Mouse (Mus musculus) myocyte (in vitro differentiated cells): Measurements from ENCODE around the gene Wasf1.

Experiments used
- CEBPB ChIP-seq: IDR thresholded peaks from 2 replicates; pipeline ENCODE4 v1.6.1; 2011; ENCODE audit warnings: mild to moderate bottlenecking, moderate library complexity; ENCODE audit not compliant: poor library complexity, insufficient read depth, severe bottlenecking
- E2F4 ChIP-seq: IDR thresholded peaks from one replicate; pipeline ENCODE4 v1.6.1; 2011; ENCODE audit warnings: mild to moderate bottlenecking, control low read depth, moderate library complexity; ENCODE audit not compliant: insufficient read depth
- MAX ChIP-seq: IDR thresholded peaks from one replicate; pipeline ENCODE4 v1.6.1; 2011; ENCODE audit warnings: low read depth, mild to moderate bottlenecking, control low read depth
- POLR2A ChIP-seq: IDR thresholded peaks from one replicate; pipeline ENCODE4 v1.6.1; 2011; ENCODE audit warnings: low read depth, mild to moderate bottlenecking, control low read depth, moderate library complexity; ENCODE audit not compliant: insufficient read length
- REST ChIP-seq: IDR thresholded peaks from one replicate; pipeline ENCODE4 v1.6.1; 2011; ENCODE audit warnings: mild to moderate bottlenecking, control low read depth, moderate library complexity; ENCODE audit not compliant: insufficient read depth, insufficient read length
- TCF12 ChIP-seq: IDR thresholded peaks from one replicate; pipeline ENCODE4 v1.6.1; 2011; ENCODE audit warnings: mild to moderate bottlenecking, control low read depth; ENCODE audit not compliant: poor library complexity, insufficient read depth, severe bottlenecking

DNA sequence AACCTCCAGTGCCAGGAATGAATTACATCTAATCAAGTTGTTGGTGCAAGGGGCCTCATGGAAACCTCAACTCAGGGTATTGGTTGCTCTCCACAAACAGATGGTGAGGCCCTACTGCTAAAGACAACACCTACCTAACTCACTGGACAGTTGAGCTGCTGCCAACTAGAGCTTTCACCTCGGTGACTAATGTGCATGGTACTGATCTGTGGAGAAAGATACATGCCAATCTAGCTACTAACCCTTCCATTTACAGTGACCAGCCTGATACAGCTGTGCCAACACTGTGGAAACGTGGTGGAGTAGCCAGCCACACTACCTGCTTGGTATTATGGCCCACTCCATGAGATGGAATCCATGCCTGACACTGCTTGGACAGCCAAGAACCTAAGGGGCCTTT, 11.2 kb upstream of the Wasf1 start:
- TF ChIP-seq POLR2A = no peak
- no peak for TF ChIP-seq E2F4
- TF ChIP-seq MAX = no peak
- no peak for TF ChIP-seq CEBPB
- TF ChIP-seq TCF12 = peak; percentile 2
- no peak for TF ChIP-seq REST
